24 mouse cellular contexts compared by ENCODE assay signal in the genomic region with DNA sequence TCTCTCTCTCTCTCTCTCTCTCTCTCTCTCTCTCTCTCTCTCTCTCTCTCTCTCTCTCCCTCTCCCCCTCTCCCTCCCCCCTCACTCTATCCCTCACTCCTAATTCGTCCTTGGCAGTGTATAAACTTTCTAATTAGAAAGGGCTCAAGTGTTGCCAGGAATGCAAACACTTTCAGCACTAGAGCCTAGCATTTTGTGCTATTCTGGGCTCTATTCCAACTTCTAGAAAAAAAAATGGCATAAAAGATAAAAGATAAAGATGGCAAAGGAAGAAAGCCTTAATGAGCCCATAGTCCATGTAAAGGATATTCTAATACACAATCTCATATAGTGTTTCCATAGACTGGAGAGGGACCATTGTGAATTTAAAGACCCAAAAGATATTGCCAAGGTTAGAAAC.
DNase-seq lines count a peak whose midpoint lies in the region; ATAC-seq and TF ChIP-seq lines count a peak whose summit lies in the region.
"Had no signal": no experiment of that assay in that cellular context is flagged by ENCODE, and none has a peak within 500 bp of the region (broad histone marks: within the 10 kb centered on the region; RNA-seq: fewer than 3 reads in every experiment).

No protein-coding gene starts in this region.

- H3K9ac ChIP-seq in heart, postnatal 0 days (replicated peaks; ENCODE audit: low read depth, low read length), result no peak overlapping the region
- H3K9ac ChIP-seq in midbrain, embryonic 14.5 days (replicated peaks; ENCODE audit: low read length), result no peak overlapping the region
- no peak overlapping the region for H3K9ac ChIP-seq in midbrain, embryonic 11.5 days (ENCODE audit: low read length)
- H3K9ac ChIP-seq: embryonic facial prominence, embryonic 13.5 days; heart, embryonic 12.5 days; kidney, embryonic 15.5 days had no signal

- no peak overlapping the region for H3K27ac ChIP-seq in heart, postnatal 0 days (ENCODE audit: low read depth)
- H3K27ac ChIP-seq in midbrain, embryonic 14.5 days (replicated peaks; ENCODE audit: low read depth, low read length), result no peak overlapping the region
- no peak overlapping the region for H3K27ac ChIP-seq in midbrain, embryonic 11.5 days (ENCODE audit: low read depth, low read length)
- H3K27ac ChIP-seq in cortical plate, adult 2 months (ENCODE audit: insufficient read depth, low read length), result peak overlapping the region; percentile 8; the same call in 1 of the 2 replicates
- H3K27ac ChIP-seq: embryonic facial prominence, embryonic 13.5 days; kidney, embryonic 15.5 days had no signal

- peak; percentile 13 for DNase-seq in heart, postnatal 0 days (ENCODE audit: low spot score)
- DNase-seq in heart, postnatal 10 days, result no peak
- peak; percentile 35 for DNase-seq in midbrain, embryonic 14.5 days
- no peak for DNase-seq in midbrain, embryonic 11.5 days (ENCODE audit: low spot score, missing footprints)
- no peak for DNase-seq in c-Kit-positive CD71-positive TER-119-positive erythroid progenitor cells, embryonic 14.5 days (ENCODE audit: low spot score)
- DNase-seq: adrenal gland, adult 8-10 months; cerebellum, adult 11-12 months; cerebellum, postnatal 14 days; gastrocnemius, postnatal 14 days; heart, adult 18-20 months; heart, postnatal 36 days; kidney, postnatal 36 days; layer of hippocampus, postnatal 36 days; lung, postnatal 36 days; thymus, adult 2 months; thymus, postnatal 4 days had no signal

- no peak overlapping the region for H3K4me3 ChIP-seq in heart, postnatal 0 days (ENCODE audit: low read depth, low read length)
- no peak overlapping the region for H3K4me3 ChIP-seq in midbrain, embryonic 14.5 days (replicated peaks; ENCODE audit: low read depth, low read length)
- no peak overlapping the region for H3K4me3 ChIP-seq in midbrain, embryonic 11.5 days (ENCODE audit: low read depth, low read length)
- H3K4me3 ChIP-seq in cortical plate, adult 2 months (ENCODE audit: insufficient read depth, low read length), result no peak overlapping the region
- H3K4me3 ChIP-seq: embryonic facial prominence, embryonic 13.5 days; heart, embryonic 12.5 days; kidney, embryonic 15.5 days had no signal

- TF ChIP-seq CTCF in heart, postnatal 0 days (IDR thresholded peaks at IDR 0.05; ENCODE audit: low read depth), result no peak
- no peak for TF ChIP-seq CTCF in cortical plate, adult 2 months (IDR thresholded peaks at IDR 0.05; ENCODE audit: extremely low read depth, insufficient read depth, low read length)

- TF ChIP-seq POLR2A in cortical plate, adult 2 months (IDR thresholded peaks at IDR 0.05; ENCODE audit: extremely low read depth, insufficient read depth, low read length), result no peak

- no peak for ATAC-seq in heart, postnatal 0 days (ENCODE audit: insufficient read depth, low read depth)
- ATAC-seq in midbrain, embryonic 14.5 days (ENCODE audit: low FRiP score, low TSS enrichment), result no peak
- ATAC-seq in midbrain, embryonic 11.5 days (ENCODE audit: low FRiP score), result no peak
- ATAC-seq in inflammation-experienced regulatory T-cells, adult 6 months, result no peak
- ATAC-seq: activated CD4-positive, CD25-positive, alpha-beta regulatory T cell, adult 4 months; hindbrain, embryonic 16.5 days; intestine, postnatal 0 days had no signal

- peaks cover 6% of the 10 kb centered on the region; the same call in 1 of the 2 replicates for H3K9me3 ChIP-seq in heart, postnatal 0 days (replicated peaks; ENCODE audit: control insufficient read depth, low read length)
- H3K9me3 ChIP-seq in midbrain, embryonic 14.5 days (ENCODE audit: control insufficient read depth, low read length), result no peaks in the 10 kb centered on the region
- peaks cover 3% of the 10 kb centered on the region; the same call in 1 of the 2 replicates for H3K9me3 ChIP-seq in midbrain, embryonic 11.5 days (ENCODE audit: control insufficient read depth, low read length)
- H3K9me3 ChIP-seq: kidney, embryonic 15.5 days had no signal

- H3K4me1 ChIP-seq in heart, postnatal 0 days (ENCODE audit: control insufficient read depth, insufficient read depth), result no peaks in the 10 kb centered on the region
- H3K4me1 ChIP-seq in midbrain, embryonic 14.5 days (ENCODE audit: control insufficient read depth, insufficient read depth, low read length), result no peaks in the 10 kb centered on the region
- H3K4me1 ChIP-seq in midbrain, embryonic 11.5 days (ENCODE audit: control insufficient read depth, insufficient read depth, low read length), result no peaks in the 10 kb centered on the region
- H3K4me1 ChIP-seq in cortical plate, adult 2 months (ENCODE audit: control insufficient read depth, insufficient read depth, low read length), result peaks cover 4% of the 10 kb centered on the region; the same call in 1 of the 2 replicates
- H3K4me1 ChIP-seq: embryonic facial prominence, embryonic 13.5 days; heart, embryonic 12.5 days had no signal

- intact Hi-C loops in heart, postnatal 10 days (cut with DNase I), result no loop called here

- WGBS in heart, postnatal 0 days, result 19% methylated on average over 1 of the region's 1 CpGs
- WGBS in midbrain, embryonic 14.5 days, result 50% methylated on average over 1 of the region's 1 CpGs
- 50% methylated on average over 1 of the region's 1 CpGs for WGBS in midbrain, embryonic 11.5 days

- no peak for TF ChIP-seq EP300 in heart, postnatal 0 days (IDR thresholded peaks at IDR 0.05; ENCODE audit: low read depth)

- no peak overlapping the region for H3K4me2 ChIP-seq in heart, postnatal 0 days (ENCODE audit: low read depth, low read length)
- no peak overlapping the region for H3K4me2 ChIP-seq in midbrain, embryonic 14.5 days (ENCODE audit: low read length)
- no peak overlapping the region for H3K4me2 ChIP-seq in midbrain, embryonic 11.5 days
- H3K4me2 ChIP-seq: embryonic facial prominence, embryonic 13.5 days; heart, embryonic 12.5 days; kidney, embryonic 15.5 days had no signal

- H3K27me3 ChIP-seq in heart, postnatal 0 days (ENCODE audit: control insufficient read depth, insufficient read depth, low read length), result no peaks in the 10 kb centered on the region
- H3K27me3 ChIP-seq in midbrain, embryonic 14.5 days (ENCODE audit: control insufficient read depth, insufficient read depth, low read length), result no peaks in the 10 kb centered on the region
- H3K27me3 ChIP-seq in midbrain, embryonic 11.5 days (ENCODE audit: control insufficient read depth, insufficient read depth, low read length), result no peaks in the 10 kb centered on the region
- H3K27me3 ChIP-seq: embryonic facial prominence, embryonic 13.5 days; heart, embryonic 12.5 days; kidney, embryonic 15.5 days had no signal

- no peaks in the 10 kb centered on the region for H3K36me3 ChIP-seq in heart, postnatal 0 days (replicated peaks; ENCODE audit: control insufficient read depth, insufficient read depth, low read length)
- H3K36me3 ChIP-seq in midbrain, embryonic 14.5 days (ENCODE audit: control insufficient read depth, insufficient read depth, low read length), result no peaks in the 10 kb centered on the region
- no peaks in the 10 kb centered on the region for H3K36me3 ChIP-seq in midbrain, embryonic 11.5 days (ENCODE audit: control insufficient read depth, insufficient read depth, low read length)
- H3K36me3 ChIP-seq: embryonic facial prominence, embryonic 13.5 days; heart, embryonic 12.5 days; kidney, embryonic 15.5 days had no signal

Comparison
In these comparisons a context has a peak if more than half of its experiments do, and no peak if none do; other contexts are left out.
1. DNase-seq: peak in heart, postnatal 0 days (single experiment) and midbrain, embryonic 14.5 days (single experiment); none in heart, postnatal 10 days (0 of 2), midbrain, embryonic 11.5 days (single experiment) and c-Kit-positive CD71-positive TER-119-positive erythroid progenitor cells, embryonic 14.5 days (single experiment).